Mouse (Mus musculus) A20 (cell line): ENCODE measurements at regions not wholly inside any gene's neighbourhood (a gene's known extent, or its start where the extent isn't known, plus 50 kb on each side); places are given as distances from the start of the nearest gene placed in this dataset.
"Not testable (repeated sequence)": the region's sequence is repeated elsewhere in the genome, so short reads cannot be mapped to it uniquely, and the experiment has no call there.

ENCODE experiments used
- DNase-seq: peaks from one replicate; pipeline ENCODE4 v3.0.0-alpha.2; 2011; ENCODE audit warnings: low read depth, low spot score

DNA sequence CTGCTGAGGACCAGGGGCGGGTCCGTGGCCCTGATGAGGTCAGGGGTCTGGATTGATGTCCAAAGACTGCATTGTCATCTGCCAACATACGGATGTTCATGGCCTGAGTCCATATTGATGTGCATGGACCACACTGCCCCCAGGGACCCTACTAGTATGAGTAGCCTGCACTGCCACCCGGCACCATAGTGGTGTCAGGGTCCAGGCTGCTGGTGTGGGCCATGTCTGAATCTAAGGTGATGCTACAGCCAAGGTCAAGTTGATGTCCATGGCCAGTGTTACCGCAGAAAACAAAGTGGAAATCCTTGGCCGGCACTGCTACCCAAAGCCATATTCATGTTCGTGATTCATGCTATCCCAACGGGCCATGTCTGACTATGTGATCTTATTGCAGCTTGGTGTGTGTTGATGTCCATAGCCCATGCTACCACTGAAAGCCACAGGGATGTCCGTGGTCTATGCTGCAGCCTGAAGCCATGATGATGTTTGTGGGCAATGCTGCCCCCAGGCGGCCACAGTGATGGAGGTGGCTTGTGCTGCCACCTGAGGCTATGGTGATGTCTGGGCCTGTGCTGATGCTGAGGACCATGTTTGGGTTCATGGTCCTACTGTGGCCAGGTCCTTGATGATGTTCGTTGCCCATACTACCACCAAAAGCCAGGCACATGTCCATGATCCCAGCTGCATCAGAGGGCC is 130.5 kb downstream of the Iqub start:
- DNase-seq, result peak; percentile 10

DNA sequence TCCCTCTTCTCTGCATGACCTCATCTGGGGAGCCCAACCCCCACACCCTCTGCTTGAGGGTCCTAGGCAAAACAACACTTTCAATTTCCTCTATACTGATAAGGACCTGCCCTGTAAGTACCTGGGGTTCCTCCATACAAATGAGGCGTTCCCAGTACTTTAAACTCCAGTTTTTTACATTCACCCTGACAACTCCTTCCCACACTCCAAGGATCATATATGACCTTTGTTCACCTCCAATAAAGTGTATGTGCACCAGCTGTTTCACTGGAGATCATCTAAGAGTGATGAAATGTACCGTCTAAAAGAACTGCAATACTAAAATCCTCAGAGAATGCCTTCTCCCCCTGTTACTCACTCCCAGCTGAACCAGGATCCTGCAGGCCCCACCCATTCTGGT is 135.0 kb downstream of the Iqub start:
- DNase-seq, result no peak

- no peak for DNase-seq
Measured at GRCm38 (mm10) chr6:24376728-24377127, 138.1 kb downstream of the Iqub start.

GRCm38 (mm10) chr6:24373161-24373560 is 141.7 kb downstream of the Iqub start:
- DNase-seq, result no peak

- DNase-seq, result no peak
Measured at GRCm38 (mm10) chr6:24371680-24372079, 143.2 kb downstream of the Iqub start.

DNA sequence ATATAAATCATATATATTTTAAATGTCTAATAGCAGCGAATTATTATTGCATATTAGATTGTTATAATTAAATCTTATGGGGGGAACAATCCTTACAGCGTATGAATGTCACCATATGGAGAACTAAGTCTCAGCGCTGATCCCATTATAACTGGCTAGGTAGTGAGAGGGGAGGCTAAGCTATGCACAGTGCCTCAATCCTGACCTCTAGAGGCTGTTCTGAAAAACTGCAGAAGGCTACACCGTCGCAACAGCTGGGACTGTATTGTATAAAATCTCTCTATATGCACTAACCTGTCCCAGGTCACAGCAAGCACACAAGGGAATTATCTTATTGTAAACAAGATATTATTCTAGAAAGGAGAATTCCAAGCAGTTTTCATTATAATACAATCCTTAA is 164.0 kb downstream of the Iqub start:
- peak; percentile 53 for DNase-seq

- no peak for DNase-seq
Measured at GRCm38 (mm10) chr6:24348481-24349062, 166.3 kb downstream of the Iqub start.

- DNase-seq, result no peak
Measured at GRCm38 (mm10) chr6:24347745-24348480, 167.0 kb downstream of the Iqub start.

- DNase-seq, result no peak
Measured at GRCm38 (mm10) chr6:24342471-24342870, 172.4 kb downstream of the Iqub start.

DNA sequence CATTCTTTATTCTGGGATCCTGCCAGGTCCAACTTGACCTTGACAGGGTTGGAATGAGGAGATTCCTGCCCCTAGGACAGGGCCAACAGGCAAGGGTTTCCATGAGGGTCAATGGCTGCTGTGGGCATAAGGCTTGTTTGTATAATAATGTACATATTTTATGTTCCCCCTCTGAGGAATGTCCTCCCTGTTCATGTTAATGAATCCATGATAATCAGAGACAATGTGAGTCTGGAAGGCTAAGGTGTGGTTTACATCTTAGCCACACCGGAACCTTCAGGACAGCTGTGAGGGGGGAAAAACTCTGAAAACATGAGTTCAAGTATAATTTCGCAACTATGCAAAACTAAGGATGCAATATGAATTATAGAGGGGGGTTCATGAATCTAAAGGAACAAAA is 172.8 kb downstream of the Iqub start:
- no peak for DNase-seq

- DNase-seq, result not testable (repeated sequence)
Measured at GRCm38 (mm10) chr6:24340107-24340506, 172.2 kb upstream of the Slc13a1 start.

DNA sequence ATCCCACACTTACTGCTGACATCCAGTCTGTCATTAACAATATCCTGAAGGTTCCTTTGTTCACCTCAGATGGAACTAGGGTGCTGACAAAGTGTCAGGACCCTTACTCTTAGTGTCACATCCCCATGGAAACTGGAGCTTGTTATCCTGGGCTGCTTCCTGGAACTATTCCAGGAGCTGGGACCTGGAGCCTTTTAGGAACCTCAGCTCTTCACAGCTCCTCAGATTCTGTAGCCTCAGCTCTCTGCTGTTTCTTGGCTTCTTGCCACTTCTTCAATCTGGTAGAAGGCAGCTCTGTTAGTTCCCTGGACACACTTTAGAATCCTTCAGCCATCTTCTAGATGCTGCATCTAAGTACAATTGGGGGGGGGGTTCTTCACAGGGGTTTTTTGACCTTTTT is 157.3 kb upstream of the Slc13a1 start:
- DNase-seq, result no peak

- no peak for DNase-seq
Measured at GRCm38 (mm10) chr6:24324718-24325117, 156.8 kb upstream of the Slc13a1 start.

DNA sequence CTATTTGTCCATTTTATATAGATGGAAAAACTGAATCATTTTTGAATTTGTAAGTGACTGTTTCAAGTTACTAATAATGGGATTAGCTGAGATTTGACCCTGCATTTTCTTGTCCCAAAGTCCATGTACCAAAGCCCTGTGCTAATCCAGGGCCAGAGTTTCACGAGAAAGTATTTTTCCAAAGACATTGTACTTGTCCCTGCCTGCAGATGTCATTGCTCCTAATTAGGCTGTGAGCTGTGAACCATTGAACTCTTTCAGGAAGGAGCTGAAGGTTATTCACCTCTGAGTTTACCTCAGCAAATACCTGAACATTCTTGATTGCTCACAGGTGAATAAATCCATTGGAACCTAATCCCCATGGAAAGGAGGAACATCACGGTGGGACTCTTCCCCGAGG is 154.5 kb upstream of the Slc13a1 start:
- DNase-seq, result no peak

- DNase-seq, result no peak
Measured at GRCm38 (mm10) chr6:24318862-24319261, 151.0 kb upstream of the Slc13a1 start.

DNA sequence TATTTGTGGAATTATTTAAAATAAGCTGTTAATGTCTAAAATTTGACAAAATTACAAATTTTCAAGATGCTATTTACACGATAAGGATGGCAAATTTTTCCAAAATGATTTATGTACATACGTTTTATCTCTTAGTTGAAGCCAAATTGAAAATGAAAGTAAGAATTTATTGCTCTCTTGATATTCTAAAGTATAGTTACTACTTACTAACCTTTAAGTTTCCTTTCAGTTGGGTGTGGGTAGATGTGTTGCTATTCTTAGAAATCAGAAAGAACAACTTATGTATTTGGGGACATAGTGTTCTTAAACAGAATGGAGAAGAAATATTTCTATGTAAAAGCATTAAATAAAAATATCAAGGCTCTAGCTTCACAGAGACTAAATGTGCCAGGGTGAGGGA is 142.8 kb upstream of the Slc13a1 start:
- DNase-seq, result no peak

DNA sequence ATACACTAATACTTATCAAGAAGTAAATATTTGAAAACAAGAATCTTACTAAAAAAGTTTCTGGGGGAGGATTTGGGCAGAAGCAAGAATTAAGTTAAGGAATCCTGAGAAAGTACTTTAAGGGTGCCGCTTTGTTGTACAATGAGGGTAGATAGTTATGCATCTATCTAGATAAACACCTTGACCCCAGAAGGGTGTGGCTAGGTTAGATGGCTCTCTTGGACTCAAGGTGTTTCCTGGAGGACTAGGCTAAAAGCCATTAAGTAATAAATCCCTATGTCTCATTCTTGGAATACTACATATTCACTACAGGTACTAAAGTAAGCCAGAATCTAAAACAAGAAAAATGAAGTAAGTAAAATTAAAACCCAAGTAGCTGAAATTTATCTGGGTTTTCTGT is 141.9 kb upstream of the Slc13a1 start:
- DNase-seq, result no peak

DNA sequence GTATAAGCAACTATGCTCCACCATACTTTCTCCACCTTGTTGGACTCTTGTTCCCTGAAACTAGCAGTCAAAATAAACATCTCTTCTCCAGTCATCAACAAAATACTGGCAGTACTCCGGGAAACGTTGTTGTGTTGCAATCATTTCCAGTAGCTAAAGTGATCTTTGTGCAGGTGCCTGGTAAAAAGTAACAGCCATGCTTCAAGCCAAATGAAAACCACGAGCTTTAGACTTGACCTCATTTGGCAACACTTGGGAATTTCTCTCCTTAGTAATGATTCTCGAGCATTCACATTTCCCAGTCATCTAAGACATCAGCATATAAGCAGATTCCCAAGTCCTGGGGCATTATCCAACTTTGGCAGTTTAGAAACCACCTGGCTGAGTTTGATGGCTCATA is 133.8 kb upstream of the Slc13a1 start:
- DNase-seq, result no peak

DNA sequence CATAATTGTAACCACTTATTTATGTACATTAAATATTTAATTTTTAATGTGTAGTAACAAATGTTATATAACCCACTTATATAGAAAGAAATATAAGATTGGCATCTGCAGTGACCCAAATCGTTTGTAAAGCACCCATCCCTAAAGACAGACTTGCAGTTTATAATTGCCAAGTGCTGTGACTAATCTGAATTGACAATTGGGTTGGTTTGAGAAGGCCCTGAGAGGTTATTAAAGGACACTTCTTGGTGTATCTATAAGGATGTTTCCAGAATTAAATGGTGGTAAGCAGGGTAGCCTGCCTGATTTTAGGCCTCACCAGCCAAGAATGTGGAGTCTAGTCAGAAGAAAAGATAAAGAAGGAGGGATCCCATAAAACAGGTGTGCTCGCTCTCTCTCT is 133.3 kb upstream of the Slc13a1 start:
- DNase-seq, result no peak

GRCm38 (mm10) chr6:24298562-24299212 is 130.8 kb upstream of the Slc13a1 start:
- no peak for DNase-seq

DNA sequence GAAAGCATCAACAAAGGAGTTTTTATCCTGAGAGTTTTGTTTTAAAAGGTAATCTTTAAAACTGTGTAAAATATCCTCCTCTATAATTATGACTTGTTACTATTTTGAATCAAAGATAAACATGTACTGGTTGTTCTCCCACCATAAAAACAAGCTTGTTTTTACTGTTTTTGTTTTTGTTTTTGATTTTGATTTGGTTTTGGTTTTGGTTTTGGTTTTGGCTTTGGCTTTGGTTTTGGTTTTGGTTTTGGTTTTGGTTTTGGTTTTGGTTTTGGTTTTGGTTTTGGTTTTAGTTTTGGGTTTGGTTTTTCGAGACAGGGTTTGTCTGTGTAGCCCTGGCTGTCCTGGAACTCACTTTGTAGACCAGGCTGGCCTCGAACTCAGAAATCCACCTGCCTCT is 120.9 kb upstream of the Slc13a1 start:
- not testable (repeated sequence) for DNase-seq

DNA sequence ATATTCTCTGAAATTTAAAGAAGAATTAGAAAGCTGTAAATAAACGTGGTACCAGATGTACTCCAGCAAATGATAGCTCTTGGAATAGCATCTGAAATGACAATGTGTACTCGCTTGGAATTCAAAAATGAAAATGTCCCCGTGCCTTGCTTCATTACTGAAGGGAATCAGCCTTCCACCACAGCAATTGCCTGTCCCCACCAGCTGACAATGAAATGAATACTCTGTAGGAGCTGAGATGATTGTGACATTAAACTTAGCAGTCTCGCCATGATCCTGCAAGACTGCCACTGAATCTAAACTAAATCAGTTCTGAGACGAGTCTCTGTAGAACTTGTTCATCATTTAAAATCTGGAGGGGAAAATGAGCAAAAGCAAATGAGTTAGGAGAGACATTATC is 104.9 kb upstream of the Slc13a1 start:
- DNase-seq, result no peak
